Mouse (Mus musculus) heart, adult 2 months (tissue): ENCODE data around the gene Fgf8. TPM values are rescaled to one million over a fixed set of nuclear protein-coding genes. Genes with fewer than 3 reads are reported as not detected.
A peak's percentile ranks its signal among the peaks of the same experiment; 100 is the strongest.

ENCODE experiments used
- DNase-seq, 2 experiments: peaks; one replicate each; pipeline ENCODE4 v3.0.0; 2021
- H3K27ac ChIP-seq: fragments of 200-600 bp; 2 replicates; pipeline ENCODE4 v1.8.1; 2022
- H3K27me3 ChIP-seq: fragments of 200-500 bp; 2 replicates; pipeline ENCODE4 v1.6.1; 2012; ENCODE audit warnings: mild to moderate bottlenecking, low read length, inconsistent platforms, mixed read lengths; ENCODE audit not compliant: control insufficient read depth, insufficient read depth
- H3K36me3 ChIP-seq: fragments of 200-500 bp; 2 replicates; pipeline ENCODE4 v1.6.1; 2012; ENCODE audit warnings: low read length, inconsistent platforms; ENCODE audit not compliant: control insufficient read depth, insufficient read depth
- H3K4me1 ChIP-seq: fragments of 200-500 bp; 2 replicates; pipeline ENCODE4 v1.6.1; 2011; ENCODE audit warnings: low read length; ENCODE audit not compliant: control insufficient read depth, insufficient read depth
- H3K4me3 ChIP-seq: fragments of 200-600 bp; 2 replicates; pipeline ENCODE4 v1.8.1; 2022
- H3K79me2 ChIP-seq: fragments of 200-500 bp; replicated peaks from 2 replicates; pipeline ENCODE4 v1.6.1; 2012; ENCODE audit warnings: mild to moderate bottlenecking, inconsistent platforms, low read length, moderate library complexity, mixed read lengths; ENCODE audit not compliant: control insufficient read depth, insufficient read depth
- H3K9ac ChIP-seq: fragments of 200-500 bp; 2 replicates; pipeline ENCODE4 v1.6.1; 2012; ENCODE audit warnings: low read depth, mild to moderate bottlenecking, control low read depth, inconsistent platforms, low read length, mixed read lengths
- CTCF ChIP-seq: fragments of 200-600 bp; IDR thresholded peaks from 2 replicates; pipeline ENCODE4 v1.8.1; 2022; ENCODE audit warnings: antibody characterized with exemption, mild to moderate bottlenecking, moderate library complexity
- EP300 ChIP-seq: fragments of 200-500 bp; IDR thresholded peaks from 2 replicates; pipeline ENCODE4 v1.6.1; 2011; ENCODE audit warnings: low read depth, low read length, control low read depth; ENCODE audit not compliant: insufficient read depth
- POLR2A ChIP-seq: fragments of 200-500 bp; IDR thresholded peaks from 2 replicates; pipeline ENCODE4 v1.6.1; 2011; ENCODE audit warnings: mild to moderate bottlenecking, low read depth, low read length, control low read depth; ENCODE audit not compliant: insufficient read depth
- WGBS: fragments of 180-500 bp; shearing (Covaris S2); methylation state at CpG from one replicate; pipeline ENCODE4 v1.1.7; 2018; 5-methylcytosine and 5-hydroxymethylcytosine counted together
- intact Hi-C: fragments of 180-260 bp; cut with DNase I; formaldehyde crosslinking; loops from one replicate; pipeline ENCODE4 v1.15.1; 2025
- polyA plus RNA-seq: library from polyadenylated mRNA; depleted of rRNA; stranded (reverse); fragments of >200 nt; gene quantifications from 2 replicates; pipeline ENCODE4 v1.2.3, GENCODE M21; 2012
- total RNA-seq, 2 experiments: library from RNA; stranded (reverse); gene quantifications; 2 replicates each; pipeline ENCODE4 v1.2.3; 2021

The Fgf8 gene
- total and polyA plus RNA-seq, 3 experiments: not detected

GRCm38 (mm10) chr19:45781676-45782075 is 39.0 kb upstream of the Fgf8 start:
- no peak for DNase-seq
- H3K27me3 ChIP-seq: no peaks in the 10 kb centered on the region
- H3K36me3 ChIP-seq: peaks cover 29% of the 10 kb centered on the region
- peaks cover 7% of the 10 kb centered on the region for H3K79me2 ChIP-seq
- TF ChIP-seq POLR2A: no peak
- TF ChIP-seq EP300: no peak
- peak; percentile 26 for TF ChIP-seq CTCF
- H3K4me3 ChIP-seq: peak overlapping the region; percentile 92
- H3K27ac ChIP-seq: no peak overlapping the region
- H3K9ac ChIP-seq: 0 out of 2 replicates have a peak overlapping the region, but pooled peaks have one; percentile 2
- H3K4me1 ChIP-seq: peaks cover 13% of the 10 kb centered on the region
- 32% methylated on average over 8 of the region's 8 CpGs for WGBS
- intact Hi-C loops: loop anchor here (2.0 kb wide), 1 partner anchor 33 kb away; the partner anchor contains the start of gene Npm3

GRCm38 (mm10) chr19:45780350-45780915 is 37.7 kb upstream of the Fgf8 start:
- 48% methylated on average over 13 of the region's 13 CpGs for WGBS
- Histone ChIP-seq H3K27me3 (no peaks in the 10 kb centered on the region), H3K79me2 (peaks cover 7% of the 10 kb centered on the region), H3K27ac (no peak overlapping the region), H3K4me3 (peak overlapping the region; percentile 92; the same call in 1 of the 2 replicates), H3K9ac (no peak overlapping the region), H3K4me1 (peaks cover 13% of the 10 kb centered on the region), H3K36me3 (peaks cover 32% of the 10 kb centered on the region)
- no peak for DNase-seq
- TF ChIP-seq POLR2A (no peak), CTCF (no peak)
- intact Hi-C loops: no loop called here

- Histone ChIP-seq H3K4me3 (no peak overlapping the region), H3K36me3 (peaks cover 35% of the 10 kb centered on the region), H3K27me3 (no peaks in the 10 kb centered on the region), H3K9ac (no peak overlapping the region), H3K4me1 (peaks cover 6% of the 10 kb centered on the region), H3K79me2 (peaks cover 5% of the 10 kb centered on the region), H3K27ac (no peak overlapping the region)
- TF ChIP-seq CTCF (no peak), EP300 (no peak), POLR2A (no peak)
- WGBS: 75% methylated on average over 2 of the region's 2 CpGs
- intact Hi-C loops: no loop called here
- no peak for DNase-seq
Observed at GRCm38 (mm10) chr19:45775486-45775885, 32.8 kb upstream of the Fgf8 start.

GRCm38 (mm10) chr19:45771501-45771900 is 28.8 kb upstream of the Fgf8 start:
- Histone ChIP-seq H3K9ac (no peak overlapping the region), H3K36me3 (peaks cover 24% of the 10 kb centered on the region), H3K27me3 (no peaks in the 10 kb centered on the region), H3K4me3 (no peak overlapping the region), H3K79me2 (peaks cover 6% of the 10 kb centered on the region; the same call in 1 of the 2 replicates), H3K27ac (no peak overlapping the region), H3K4me1 (no peaks in the 10 kb centered on the region)
- TF ChIP-seq POLR2A (no peak), EP300 (no peak)
- intact Hi-C loops: no loop called here
- DNase-seq: no peak
- WGBS: 80% methylated on average over 5 of the region's 5 CpGs

- Histone ChIP-seq H3K4me3 (no peak overlapping the region), H3K9ac (no peak overlapping the region), H3K79me2 (no peaks in the 10 kb centered on the region), H3K27ac (no peak overlapping the region), H3K27me3 (no peaks in the 10 kb centered on the region), H3K36me3 (peaks cover 47% of the 10 kb centered on the region), H3K4me1 (no peaks in the 10 kb centered on the region; the same call in 1 of the 2 replicates)
- intact Hi-C loops: no loop called here
- TF ChIP-seq POLR2A (no peak), EP300 (no peak), CTCF (no peak)
- 74% methylated on average over 3 of the region's 3 CpGs for WGBS
- no peak for DNase-seq
Observed at GRCm38 (mm10) chr19:45760810-45761209, 18.1 kb upstream of the Fgf8 start.

- H3K4me3 ChIP-seq: no peak overlapping the region
- peaks cover 37% of the 10 kb centered on the region for H3K36me3 ChIP-seq
- no peak overlapping the region for H3K27ac ChIP-seq
- intact Hi-C loops: no loop called here
- no peaks in the 10 kb centered on the region for H3K27me3 ChIP-seq
- 87% methylated on average over 5 of the region's 5 CpGs for WGBS
- H3K4me1 ChIP-seq: no peaks in the 10 kb centered on the region; the same call in 1 of the 2 replicates
- no peaks in the 10 kb centered on the region for H3K79me2 ChIP-seq
- TF ChIP-seq EP300 (no peak), POLR2A (no peak), CTCF (no peak)
- no peak overlapping the region for H3K9ac ChIP-seq
- DNase-seq: no peak
Observed at GRCm38 (mm10) chr19:45758671-45759070, 16.0 kb upstream of the Fgf8 start.
